Mouse (Mus musculus) embryonic fibroblast, embryonic 13.5 days (primary cell): ENCODE measurements at regions not wholly inside any gene's neighbourhood (a gene's known extent, or its start where the extent isn't known, plus 50 kb on each side); places are given as distances from the start of the nearest gene placed in this dataset.

Experiments
- H3K27ac ChIP-seq: 2 replicates; pipeline ENCODE4 v1.5.1; 2012; ENCODE audit warnings: low read length, control low read depth, inconsistent platforms; ENCODE audit not compliant: insufficient read depth
- H3K4me1 ChIP-seq: 2 replicates; pipeline ENCODE4 v1.6.1; 2011; ENCODE audit warnings: low read length; ENCODE audit not compliant: control insufficient read depth, insufficient read depth
- H3K4me3 ChIP-seq: 2 replicates; pipeline ENCODE4 v1.5.1; 2011; ENCODE audit warnings: mild to moderate bottlenecking, control low read depth, low read length; ENCODE audit not compliant: insufficient read depth
- CTCF ChIP-seq: IDR thresholded peaks from 2 replicates; pipeline ENCODE4 v1.5.1; 2011; ENCODE audit warnings: mild to moderate bottlenecking, control low read depth, low read length, moderate library complexity, borderline replicate concordance; ENCODE audit not compliant: insufficient read depth
- POLR2A ChIP-seq: IDR thresholded peaks from 2 replicates; pipeline ENCODE4 v1.6.1; 2011; ENCODE audit warnings: low read depth, mild to moderate bottlenecking, control low read depth, low read length, moderate library complexity

DNA sequence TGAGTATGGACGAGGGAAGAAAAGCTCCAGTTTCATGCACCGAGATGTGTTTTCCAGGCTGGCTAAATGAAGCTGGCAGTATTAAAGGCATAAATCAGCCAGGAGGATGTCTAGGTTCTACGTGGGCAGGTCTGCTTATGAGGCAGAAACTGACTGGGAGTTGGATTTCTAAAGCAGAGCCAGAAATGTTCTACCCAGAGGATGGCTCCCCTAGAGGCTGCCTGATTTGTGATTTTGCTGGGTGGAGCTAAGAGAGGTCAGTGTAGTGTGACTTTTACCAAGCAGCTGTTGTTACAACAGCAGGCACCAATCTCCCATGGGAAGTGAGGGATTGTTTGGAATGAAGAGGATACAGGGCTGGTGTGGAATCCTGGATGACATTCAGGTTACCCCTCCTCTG lies 686.0 kb downstream of the Gm9195 start:
- Histone ChIP-seq H3K4me1 (no peaks in the 10 kb centered on the region), H3K27ac (no peak overlapping the region), H3K4me3 (no peak overlapping the region)
- TF ChIP-seq POLR2A (no peak), CTCF (no peak)

GRCm38 (mm10) chr14:71799861-71800260 lies 691.8 kb downstream of the Gm9195 start:
- TF ChIP-seq POLR2A (no peak), CTCF (no peak)
- peaks cover 6% of the 10 kb centered on the region for H3K4me1 ChIP-seq
- H3K27ac ChIP-seq = no peak overlapping the region
- no peak overlapping the region for H3K4me3 ChIP-seq

- Histone ChIP-seq H3K4me1 (peaks cover 6% of the 10 kb centered on the region), H3K4me3 (no peak overlapping the region), H3K27ac (no peak overlapping the region)
- TF ChIP-seq CTCF = no peak
Observed at GRCm38 (mm10) chr14:71795713-71796112, 695.9 kb downstream of the Gm9195 start.

GRCm38 (mm10) chr14:71776990-71777525 lies 714.6 kb downstream of the Gm9195 start:
- TF ChIP-seq POLR2A (no peak), CTCF (no peak)
- Histone ChIP-seq H3K4me3 (no peak overlapping the region), H3K27ac (no peak overlapping the region), H3K4me1 (no peaks in the 10 kb centered on the region)

DNA sequence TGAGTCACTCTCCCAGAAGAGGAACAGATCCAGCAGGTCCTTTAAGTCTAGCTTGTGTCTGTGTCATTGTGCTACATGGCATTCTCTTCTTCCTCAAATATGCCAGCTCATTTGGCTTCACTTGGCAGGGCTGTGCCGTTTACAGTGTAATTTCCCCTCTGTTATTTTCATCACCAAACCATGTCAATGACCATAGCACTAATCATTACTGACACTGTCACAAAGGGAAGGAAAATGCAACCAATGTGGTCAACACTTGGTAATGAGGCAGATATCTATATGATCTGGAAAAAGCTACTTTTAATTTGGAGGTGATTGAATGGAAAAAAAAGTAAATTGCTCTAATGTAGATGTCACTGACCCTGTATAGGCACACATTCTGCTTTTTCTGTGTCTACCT lies 724.8 kb downstream of the Gm9195 start:
- Histone ChIP-seq H3K4me3 (no peak overlapping the region), H3K27ac (no peak overlapping the region), H3K4me1 (no peaks in the 10 kb centered on the region)
- TF ChIP-seq CTCF = no peak
- no peak for TF ChIP-seq POLR2A

DNA sequence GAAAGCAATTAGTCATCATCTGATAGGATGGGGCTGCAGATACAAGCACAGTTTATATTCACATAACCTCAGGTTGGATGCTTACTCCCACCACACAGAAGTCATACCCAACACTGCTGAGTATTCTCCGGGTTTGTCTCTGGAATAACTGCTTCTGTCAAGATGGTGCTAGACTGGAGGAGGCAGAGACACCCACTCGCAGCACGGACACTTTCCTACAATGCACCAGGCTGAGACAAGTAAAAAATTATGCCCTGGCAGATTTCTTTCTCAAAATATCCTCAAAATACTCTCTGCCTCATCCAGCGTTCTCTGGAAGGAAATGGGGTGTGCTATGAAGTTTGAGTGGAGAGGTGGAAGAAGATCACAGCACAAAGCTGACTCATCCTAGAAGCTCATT lies 763.1 kb downstream of the Gm9195 start:
- Histone ChIP-seq H3K4me3 (no peak overlapping the region), H3K4me1 (no peaks in the 10 kb centered on the region), H3K27ac (no peak overlapping the region)
- TF ChIP-seq POLR2A (no peak), CTCF (no peak)

DNA sequence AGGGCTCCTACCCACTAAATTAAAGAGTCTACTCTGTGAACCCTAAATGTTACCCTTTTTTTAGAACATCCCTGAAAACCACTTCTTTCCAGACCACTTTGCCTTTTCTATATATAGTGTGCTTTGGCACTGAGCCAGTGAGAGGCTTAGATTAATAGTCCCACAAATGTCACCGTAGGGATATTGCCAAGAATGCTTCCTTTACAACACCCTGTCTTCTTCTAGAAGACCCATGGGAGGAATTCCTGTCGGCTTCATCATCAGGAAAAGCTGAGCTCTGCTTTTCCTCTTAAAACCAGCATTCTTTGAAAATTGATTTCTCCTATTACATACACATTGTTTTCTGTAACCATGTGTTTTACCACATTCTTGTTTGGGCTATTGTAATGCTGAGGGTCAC lies 768.1 kb downstream of the Gm9195 start:
- H3K4me3 ChIP-seq = no peak overlapping the region
- no peak for TF ChIP-seq CTCF
- TF ChIP-seq POLR2A = no peak
- H3K4me1 ChIP-seq = no peaks in the 10 kb centered on the region
- no peak overlapping the region for H3K27ac ChIP-seq

GRCm38 (mm10) chr14:71709528-71710289 lies 781.9 kb downstream of the Gm9195 start:
- Histone ChIP-seq H3K4me1 (no peaks in the 10 kb centered on the region), H3K4me3 (no peak overlapping the region), H3K27ac (no peak overlapping the region)
- TF ChIP-seq POLR2A = no peak
- no peak for TF ChIP-seq CTCF

- no peak overlapping the region for H3K4me3 ChIP-seq
- H3K4me1 ChIP-seq = no peaks in the 10 kb centered on the region
- H3K27ac ChIP-seq = no peak overlapping the region
- TF ChIP-seq POLR2A = no peak
- no peak for TF ChIP-seq CTCF
Observed at GRCm38 (mm10) chr14:71692752-71693437, 798.7 kb downstream of the Gm9195 start.

DNA sequence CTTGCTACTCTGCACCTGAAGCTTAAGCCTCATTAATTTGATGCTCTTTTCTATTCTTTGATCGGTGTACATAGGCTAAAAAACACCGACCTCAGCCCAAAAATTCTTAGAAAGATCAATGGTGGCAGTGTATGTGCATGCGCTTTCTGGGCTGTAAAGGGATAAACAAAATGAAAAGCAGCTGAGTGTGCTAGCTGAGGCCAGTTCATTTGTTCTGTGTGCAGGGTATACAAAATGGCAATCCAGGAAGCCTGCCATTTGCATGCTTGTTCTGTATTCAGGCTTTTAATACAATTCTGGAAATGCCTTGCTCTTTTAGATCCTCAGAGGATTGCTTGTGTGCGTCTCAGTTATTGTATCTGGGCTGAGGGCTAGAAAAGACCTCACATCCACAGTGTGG lies 817.1 kb downstream of the Gm9195 start:
- no peak overlapping the region for H3K27ac ChIP-seq
- TF ChIP-seq CTCF (no peak), POLR2A (no peak)
- H3K4me1 ChIP-seq = no peaks in the 10 kb centered on the region
- no peak overlapping the region for H3K4me3 ChIP-seq
